Mouse (Mus musculus) midbrain, postnatal 0 days (tissue): ENCODE data around the gene Cpox. TPM values are rescaled to one million over a fixed set of nuclear protein-coding genes. Genes with fewer than 3 reads are reported as not detected.

ENCODE experiments used
- ATAC-seq: fragments of 200-750 bp; cut with Nextera tagmentation; 2 replicates; pipeline ENCODE4 v1.8.0; 2017; ENCODE audit warnings: moderate number of reproducible peaks, mild to moderate bottlenecking, moderate TSS enrichment, moderate library complexity; ENCODE audit not compliant: low FRiP score
- DNase-seq: peaks from one replicate; pipeline ENCODE4 v3.0.0-alpha.2; 2015; ENCODE audit warnings: low spot score
- H3K27ac ChIP-seq: fragments of 300-500 bp; sonication (generic); 2 replicates; pipeline ENCODE4 v1.5.1; 2014; ENCODE audit warnings: low read depth, mild to moderate bottlenecking, low read length, mixed read lengths
- H3K27me3 ChIP-seq: fragments of 300-500 bp; sonication (generic); 2 replicates; pipeline ENCODE4 v1.6.1; 2014; ENCODE audit warnings: low read length, control low read depth, mixed read lengths; ENCODE audit not compliant: insufficient read depth
- H3K36me3 ChIP-seq: fragments of 300-500 bp; sonication (generic); 2 replicates; pipeline ENCODE4 v1.6.1; 2014; ENCODE audit warnings: low read length, control low read depth, mixed read lengths; ENCODE audit not compliant: insufficient read depth
- H3K4me1 ChIP-seq: fragments of 300-500 bp; sonication (generic); 2 replicates; pipeline ENCODE4 v1.6.1; 2014; ENCODE audit warnings: mild to moderate bottlenecking, control low read depth, antibody characterized with exemption, low read length, mixed read lengths; ENCODE audit not compliant: insufficient read depth
- H3K4me2 ChIP-seq: fragments of 300-500 bp; sonication (generic); 2 replicates; pipeline ENCODE4 v1.6.1; 2014; ENCODE audit warnings: low read depth, mild to moderate bottlenecking, low read length, mixed read lengths; ENCODE audit not compliant: poor library complexity, severe bottlenecking
- H3K4me3 ChIP-seq: fragments of 300-500 bp; sonication (generic); 2 replicates; pipeline ENCODE4 v1.5.1; 2014; ENCODE audit warnings: low read depth, mild to moderate bottlenecking, low read length, moderate library complexity
- H3K9ac ChIP-seq: fragments of 300-500 bp; sonication (generic); replicated peaks from 2 replicates; pipeline ENCODE4 v1.6.1; 2014; ENCODE audit warnings: mild to moderate bottlenecking, low read length, moderate library complexity, mixed read lengths; ENCODE audit not compliant: poor library complexity, severe bottlenecking
- H3K9me3 ChIP-seq: fragments of 300-500 bp; sonication (generic); 2 replicates; pipeline ENCODE4 v1.6.1; 2016; ENCODE audit warnings: low read length, control low read depth
- CTCF ChIP-seq: IDR thresholded peaks from 2 replicates; pipeline ENCODE4 v1.5.1; 2016; ENCODE audit warnings: antibody characterized with exemption, mild to moderate bottlenecking
- WGBS: fragments of 180-500 bp; shearing (Covaris S2); extraction: QIAGEN DNeasy Blood & Tissue Kit; methylation state at CpG from one replicate; pipeline ENCODE4 v1.1.7; 2014; 5-methylcytosine and 5-hydroxymethylcytosine counted together
- polyA plus RNA-seq: library from polyadenylated mRNA; unstranded; fragments of >200 nt; fragmentation: Nextera tagmentation; extraction: Ambion mirVana; gene quantifications from 2 replicates; pipeline ENCODE4 v1.2.1, GENCODE M21; 2015
- total RNA-seq: library from RNA; depleted of rRNA; stranded (reverse); fragments of >200 nt; gene quantifications from 2 replicates; pipeline ENCODE4 v1.2.3, GENCODE M21; 2014

Gene Cpox
- total and polyA plus RNA-seq, 2 experiments from 2014 or later = 12.4 to 14.9 TPM

DNA sequence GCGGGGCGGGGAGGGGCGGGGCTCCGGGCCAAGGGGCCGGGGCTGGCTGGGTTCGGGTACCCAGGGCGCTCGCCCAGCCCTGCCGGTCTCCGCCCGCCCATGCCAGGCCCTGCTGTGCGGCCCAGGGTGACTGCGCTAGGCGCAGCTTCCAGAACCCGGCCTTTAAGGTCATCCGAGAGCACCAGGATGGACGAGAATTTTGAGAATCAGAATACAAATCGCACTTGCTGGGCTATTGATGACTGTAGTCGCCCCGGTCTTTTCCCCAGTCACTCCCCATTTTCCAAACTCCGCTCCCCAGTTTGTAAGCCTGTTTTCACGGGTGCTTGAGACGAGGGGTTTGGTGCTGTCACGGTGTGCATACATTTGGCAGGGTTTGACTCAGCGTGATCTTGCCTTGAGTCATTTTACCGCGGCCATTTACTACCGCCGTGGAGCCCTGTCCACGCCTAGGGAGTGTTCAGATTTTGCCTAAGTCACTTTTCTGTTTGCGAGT lies 58.1 kb downstream of the Cpox start:
- TF ChIP-seq CTCF = no peak
- Histone ChIP-seq H3K4me1 (no peaks in the 10 kb centered on the region), H3K4me2 (peak overlapping the region; percentile 49), H3K27ac (peak overlapping the region; percentile 83), H3K9me3 (no peaks in the 10 kb centered on the region), H3K36me3 (peaks cover 24% of the 10 kb centered on the region), H3K27me3 (no peaks in the 10 kb centered on the region), H3K9ac (peak overlapping the region; percentile 89), H3K4me3 (peak overlapping the region; percentile 86)
- WGBS = under 1% methylated on average over 18 of the region's 31 CpGs
- ATAC-seq (peak; percentile 89), DNase-seq (peak; percentile 46)

DNA sequence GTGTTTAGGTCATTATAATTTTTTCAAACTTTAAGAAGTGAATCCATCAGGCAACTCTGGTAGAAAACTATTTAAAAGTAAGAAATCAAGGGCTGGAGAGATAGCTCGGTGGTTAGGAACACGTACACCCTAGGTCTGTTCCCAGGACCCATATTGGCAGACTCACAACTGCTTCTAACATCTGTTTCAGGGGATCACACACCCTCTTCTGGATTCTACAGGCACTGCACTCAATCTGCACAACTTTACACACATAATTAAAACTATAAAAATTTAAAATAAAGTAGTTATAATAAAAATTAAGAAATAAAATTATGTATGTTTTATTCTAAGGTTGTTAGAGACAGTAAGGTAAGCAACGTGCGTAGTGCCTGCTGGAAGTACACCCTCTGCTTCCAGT lies 68.1 kb downstream of the Cpox start:
- peak; percentile 28; the same call in 1 of the 2 replicates for TF ChIP-seq CTCF
- Histone ChIP-seq H3K9me3 (no peaks in the 10 kb centered on the region), H3K9ac (no peak overlapping the region), H3K36me3 (0 out of 2 replicates have a peak, but pooled peaks cover 4% of the 10 kb centered on the region), H3K27ac (no peak overlapping the region), H3K4me3 (no peak overlapping the region), H3K4me2 (no peak overlapping the region), H3K27me3 (no peaks in the 10 kb centered on the region), H3K4me1 (no peaks in the 10 kb centered on the region)
- ATAC-seq (no peak), DNase-seq (no peak)
- 83% methylated on average over 4 of the region's 4 CpGs for WGBS

DNA sequence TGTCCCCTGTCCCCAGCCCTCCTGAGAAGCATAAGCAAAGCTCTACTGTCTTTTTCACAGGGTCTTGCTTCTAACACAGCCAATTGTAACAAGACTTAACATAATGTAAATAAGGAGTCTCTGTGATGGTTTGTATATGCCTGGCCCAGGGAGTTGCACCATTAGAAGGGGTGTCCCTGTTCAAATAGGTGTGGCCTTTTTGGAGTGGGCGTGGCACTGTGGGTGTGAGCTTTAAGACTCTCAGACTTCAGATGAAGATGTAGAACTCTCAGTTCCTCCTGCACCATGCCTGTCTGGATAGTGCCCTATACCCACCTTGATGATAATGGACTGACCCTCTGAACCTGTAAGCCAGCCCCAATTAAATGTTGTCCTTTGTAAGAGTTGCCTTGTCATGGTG lies 68.7 kb downstream of the Cpox start:
- Histone ChIP-seq H3K36me3 (0 out of 2 replicates have a peak, but pooled peaks cover under 1% of the 10 kb centered on the region), H3K27me3 (no peaks in the 10 kb centered on the region), H3K9ac (no peak overlapping the region), H3K4me2 (no peak overlapping the region), H3K27ac (no peak overlapping the region), H3K9me3 (no peaks in the 10 kb centered on the region), H3K4me1 (no peaks in the 10 kb centered on the region), H3K4me3 (no peak overlapping the region)
- DNase-seq = no peak
- ATAC-seq = no peak
- no peak for TF ChIP-seq CTCF
- 81% methylated on average over 1 of the region's 1 CpGs for WGBS

DNA sequence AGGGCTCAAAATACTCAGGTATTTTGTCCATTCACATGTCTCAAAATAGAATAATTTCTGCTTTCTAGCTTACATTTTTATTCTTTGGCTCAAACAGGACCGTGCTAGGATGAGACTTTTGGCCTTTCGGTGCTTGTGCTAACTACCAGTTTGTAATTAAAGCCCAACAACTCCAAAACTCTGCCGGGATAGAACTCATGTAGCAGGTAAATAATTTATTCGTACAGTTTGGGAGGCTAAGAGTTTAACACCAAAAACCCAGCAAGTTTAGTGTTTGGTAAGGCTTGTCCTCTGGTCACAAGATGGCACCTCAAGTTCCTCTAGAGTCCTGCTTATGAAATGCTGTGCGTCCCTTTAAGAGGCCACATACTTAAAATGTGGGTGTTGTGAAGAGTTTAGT lies 70.7 kb downstream of the Cpox start:
- no peaks in the 10 kb centered on the region for H3K27me3 ChIP-seq
- TF ChIP-seq CTCF = no peak
- no peak overlapping the region for H3K27ac ChIP-seq
- no peaks in the 10 kb centered on the region for H3K9me3 ChIP-seq
- H3K4me2 ChIP-seq = no peak overlapping the region
- no peak overlapping the region for H3K9ac ChIP-seq
- no peaks in the 10 kb centered on the region for H3K4me1 ChIP-seq
- ATAC-seq (no peak), DNase-seq (no peak)
- H3K36me3 ChIP-seq = no peaks in the 10 kb centered on the region
- H3K4me3 ChIP-seq = no peak overlapping the region
- WGBS = 95% methylated on average over 5 of the region's 5 CpGs

DNA sequence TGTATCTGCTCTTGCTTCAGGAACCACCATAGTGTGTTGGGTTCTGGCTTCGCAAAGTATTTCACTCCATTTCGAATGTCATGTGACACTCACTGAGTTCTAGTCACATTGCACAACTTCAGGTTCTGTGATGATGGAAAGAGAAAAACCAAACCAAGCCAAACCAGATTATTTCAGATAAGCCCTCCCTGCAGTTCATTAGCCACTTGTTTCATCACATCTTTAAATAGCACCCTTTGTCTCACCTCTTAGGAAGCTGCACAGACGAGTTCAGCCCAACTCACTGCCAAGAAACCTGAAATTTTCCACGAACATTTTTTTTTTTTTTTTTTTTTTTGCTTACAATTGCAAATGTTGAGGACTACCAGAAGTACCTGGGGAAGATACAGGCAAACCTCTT lies 76.6 kb downstream of the Cpox start:
- ATAC-seq = no peak
- Histone ChIP-seq H3K36me3 (no peaks in the 10 kb centered on the region), H3K9ac (no peak overlapping the region), H3K4me2 (no peak overlapping the region), H3K4me1 (no peaks in the 10 kb centered on the region), H3K27me3 (no peaks in the 10 kb centered on the region), H3K27ac (no peak overlapping the region), H3K9me3 (no peaks in the 10 kb centered on the region), H3K4me3 (no peak overlapping the region)
- DNase-seq = no peak
- no peak for TF ChIP-seq CTCF
- WGBS = 70% methylated on average over 4 of the region's 4 CpGs

DNA sequence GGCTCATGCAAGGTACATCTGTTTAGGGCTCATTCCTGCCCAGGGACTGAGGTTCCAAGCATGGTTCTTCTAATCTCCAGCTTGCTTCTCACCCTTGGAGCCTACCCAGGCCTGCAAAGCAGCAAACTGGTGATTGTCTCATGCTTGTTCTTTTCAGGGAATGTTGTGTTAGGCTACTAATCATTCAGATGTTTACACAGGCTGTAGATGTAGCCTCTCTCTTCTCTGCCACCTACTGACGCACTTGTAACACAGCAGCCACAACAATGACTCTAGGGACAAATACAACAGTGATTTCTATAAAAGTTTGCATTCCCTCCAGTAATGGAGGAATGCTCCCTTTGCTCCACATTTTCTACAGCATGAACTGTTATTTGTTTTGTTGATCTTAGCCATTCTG lies 81.2 kb downstream of the Cpox start:
- Histone ChIP-seq H3K36me3 (no peaks in the 10 kb centered on the region), H3K9me3 (no peaks in the 10 kb centered on the region), H3K27ac (no peak overlapping the region), H3K9ac (no peak overlapping the region), H3K4me2 (no peak overlapping the region), H3K4me1 (no peaks in the 10 kb centered on the region), H3K27me3 (no peaks in the 10 kb centered on the region), H3K4me3 (no peak overlapping the region)
- WGBS = 29% methylated on average over 1 of the region's 1 CpGs
- peak; percentile 54 for TF ChIP-seq CTCF
- DNase-seq = no peak
- no peak for ATAC-seq
